Mouse (Mus musculus): ENCODE results near the gene Ptpdc1.

DNA sequence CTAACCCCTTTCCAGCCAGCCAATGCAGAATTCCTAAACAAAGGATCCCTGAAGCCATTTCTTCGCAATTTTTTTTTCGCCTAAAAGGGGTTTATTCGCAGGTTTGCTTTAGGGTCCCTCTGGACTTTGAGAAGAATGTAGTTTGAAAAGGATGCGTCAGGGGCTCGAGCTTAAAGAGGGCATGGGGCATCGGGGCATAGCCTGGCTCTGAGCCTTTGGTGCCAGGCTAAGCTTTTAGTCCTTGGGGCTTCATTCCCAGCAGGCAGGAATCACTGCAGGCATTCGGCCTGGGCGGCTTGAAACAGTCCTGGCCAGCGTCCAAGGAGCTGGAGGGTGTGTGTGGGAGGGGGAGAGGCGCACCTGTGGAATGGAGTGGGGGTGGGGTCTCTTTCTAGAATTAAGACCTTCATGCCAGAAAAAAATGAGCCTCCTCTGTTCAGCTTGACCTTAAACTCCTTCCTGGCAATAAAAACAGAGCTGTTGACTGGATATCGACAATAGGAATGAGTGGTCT lies 34.8 kb upstream of the Ptpdc1 start:
- no peak for TF ChIP-seq CTCF (IDR thresholded peaks at IDR 0.05; ENCODE audit: low read depth)
- no peak for TF ChIP-seq EP300 (optimal IDR thresholded peaks at IDR 0.05)
